Mouse (Mus musculus): Measurements from ENCODE around the gene Rhox4g. TPM values are rescaled to one million over a fixed set of nuclear protein-coding genes. Genes with fewer than 3 reads are reported as not detected.
"Not testable (repeated sequence)": the region's sequence is repeated elsewhere in the genome, so short reads cannot be mapped to it uniquely, and the experiment has no call there.

Rhox4g gene
- not detected for total RNA-seq (2021)

DNA sequence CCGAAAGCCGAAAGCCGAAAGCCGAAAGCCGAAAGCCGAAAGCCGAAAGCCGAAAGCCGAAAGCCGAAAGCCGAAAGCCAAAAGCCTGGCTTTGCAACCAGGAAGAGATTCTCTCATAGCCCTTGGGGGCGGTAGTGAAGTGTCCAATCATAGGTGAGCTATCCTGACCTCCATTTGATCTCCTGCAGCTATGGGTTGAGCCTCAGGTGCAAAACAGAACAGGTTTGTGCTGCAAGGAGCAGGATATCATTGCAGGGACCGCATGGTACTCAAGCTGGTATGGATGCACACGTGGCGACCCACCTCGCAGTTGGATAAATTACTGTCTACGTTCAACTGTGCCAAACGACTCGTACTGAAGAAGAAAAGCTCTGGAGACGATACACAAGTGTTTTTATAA is at the start of gene Rhox4g:
Gene Rhox4g, minus strand, starts transcription at position 101 of the 400 bp plus-strand sequence.
- intact Hi-C loops (cut with DNase I); DNase-seq (ENCODE audit: low spot score in 2 of 2): not testable (repeated sequence)

- intact Hi-C loops (cut with DNase I), result no loop called here
- no peak for DNase-seq (ENCODE audit: low spot score in 2 of 2)
Observed at GRCm38 (mm10) chrX:37692261-37692660, 41.1 kb upstream of the Rhox4g start.

DNA sequence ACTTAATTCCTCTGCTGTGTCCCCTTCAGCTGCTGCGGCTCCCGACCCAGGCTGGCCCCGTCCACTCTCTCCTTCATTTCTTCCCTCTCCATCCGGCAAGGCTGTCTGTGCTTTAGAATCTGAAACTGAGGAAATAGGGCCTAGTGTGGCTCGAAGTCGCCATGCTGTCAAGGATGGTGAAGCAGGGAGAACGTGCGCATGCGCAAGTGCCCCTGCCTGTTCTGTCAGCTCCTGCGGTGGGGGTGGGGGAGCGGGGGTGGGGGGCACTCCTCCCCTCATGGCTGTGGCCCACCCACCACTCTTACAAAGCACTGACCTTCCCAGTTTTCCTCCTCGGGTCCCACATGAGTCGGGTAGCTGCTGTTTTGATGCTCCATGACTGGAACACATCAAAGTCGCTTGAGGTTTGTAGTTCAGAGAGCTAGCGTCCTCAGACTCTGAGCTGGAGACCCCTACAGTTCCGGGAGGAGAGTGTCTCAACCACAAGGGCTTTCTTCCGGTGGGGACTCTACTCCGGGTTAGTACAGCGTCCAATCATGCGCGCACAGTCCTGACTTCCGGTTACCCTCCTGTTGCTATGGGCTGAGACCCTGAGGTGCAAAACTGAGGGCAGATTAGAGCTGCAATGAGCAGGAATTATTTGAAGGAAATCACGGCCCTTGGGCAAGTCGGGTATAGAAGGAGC is 32.0 kb upstream of the Rhox4g start:
- no peak for DNase-seq (ENCODE audit: low spot score in 2 of 2)
- intact Hi-C loops (cut with DNase I), result no loop called here

GRCm38 (mm10) chrX:37673177-37673576 is 22.1 kb upstream of the Rhox4g start, which contains the start of gene Rhox2h:
Gene Rhox2h, minus strand, starts transcription at chrX:37673277.
- intact Hi-C loops (cut with DNase I); DNase-seq (ENCODE audit: low spot score in 2 of 2): not testable (repeated sequence)

- intact Hi-C loops (cut with DNase I); DNase-seq (ENCODE audit: low spot score in 2 of 2): not testable (repeated sequence)
Observed at GRCm38 (mm10) chrX:37668664-37669063, 17.5 kb upstream of the Rhox4g start, which contains the start of gene Rhox3h. Gene Rhox3h, minus strand, starts transcription at chrX:37668764.

- intact Hi-C loops (cut with DNase I); DNase-seq (ENCODE audit: low spot score in 2 of 2): not testable (repeated sequence)
Observed at GRCm38 (mm10) chrX:37643370-37643769, 7.8 kb downstream of the Rhox4g start, which contains the start of gene Rhox2g. Gene Rhox2g, minus strand, starts transcription at chrX:37643470.

DNA sequence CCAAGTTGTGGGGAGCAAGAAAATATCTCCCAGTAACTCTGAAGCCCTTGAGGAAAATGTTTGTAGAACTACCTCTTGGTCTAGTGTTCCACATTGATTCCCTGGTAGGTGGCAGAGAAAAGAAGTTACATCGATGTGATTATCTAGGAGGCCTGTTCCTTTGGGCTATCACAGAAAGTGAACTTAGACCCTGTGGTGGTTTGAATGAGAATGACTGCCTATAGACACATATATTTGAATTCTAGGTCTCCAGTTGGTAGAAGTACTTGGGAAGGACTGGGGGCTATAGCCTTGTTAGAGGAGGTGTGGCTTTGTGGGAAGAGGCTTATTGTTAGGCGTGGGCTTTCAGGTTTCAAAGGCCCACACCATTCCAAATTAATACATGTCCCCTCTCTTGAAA is 22.6 kb downstream of the Rhox4g start, which contains the start of gene Rhox3g:
Gene Rhox3g, minus strand, starts transcription at position 101 of the 400 bp plus-strand sequence.
- DNase-seq (ENCODE audit: low spot score in 2 of 2); intact Hi-C loops (cut with DNase I): not testable (repeated sequence)

- intact Hi-C loops (cut with DNase I), result not testable (repeated sequence)
Observed at GRCm38 (mm10) chrX:37607604-37608003, 43.5 kb downstream of the Rhox4g start, which contains the start of gene Rhox4f. Gene Rhox4f, minus strand, starts transcription at chrX:37607704.

More at GRCm38 (mm10) chrX:37607604-37608003, 43.5 kb downstream of the Rhox4g start, which contains the start of gene Rhox4f:
- not testable (repeated sequence) for DNase-seq (ENCODE audit: low spot score in 2 of 2)

Other genes starting within 250 kb of the Rhox4g start
- not detected for gene Rhox2b, start 239.3 kb downstream of the Rhox4g start, total RNA-seq (2021)
- gene Rhox4b, start 218.8 kb downstream of the Rhox4g start, total RNA-seq (2021), result not detected
- not detected for gene Rhox2c, start 197.6 kb downstream of the Rhox4g start, total RNA-seq (2021)
- gene Rhox3c, start 192.7 kb downstream of the Rhox4g start, total RNA-seq (2021), result not detected
- not detected for gene Rhox4c, start 171.0 kb downstream of the Rhox4g start, total RNA-seq (2021)
- gene Rhox2d, start 157.9 kb downstream of the Rhox4g start, total RNA-seq (2021), result not detected
- gene Rhox4d, start 137.0 kb downstream of the Rhox4g start, total RNA-seq (2021), result not detected
- not detected for gene Rhox2e, start 120.9 kb downstream of the Rhox4g start, total RNA-seq (2021)
- gene Rhox3e, start 109.3 kb downstream of the Rhox4g start, total RNA-seq (2021), result not detected
- gene Rhox4e, start 93.9 kb downstream of the Rhox4g start, total RNA-seq (2021), result not detected
- not detected for gene Rhox2f, start 79.9 kb downstream of the Rhox4g start, total RNA-seq (2021)
- not detected for gene Rhox3f, start 70.3 kb downstream of the Rhox4g start, total RNA-seq (2021)
- gene Rhox4f, start 43.6 kb downstream of the Rhox4g start, total RNA-seq (2021), result not detected
- not detected for gene Rhox3g, start 22.7 kb downstream of the Rhox4g start, total RNA-seq (2021)
- not detected for gene Rhox2g, start 7.9 kb downstream of the Rhox4g start, total RNA-seq (2021)
- not detected for gene Rhox3h, start 17.4 kb upstream of the Rhox4g start, total RNA-seq (2021)
- not detected for gene Rhox2h, start 21.9 kb upstream of the Rhox4g start, total RNA-seq (2021)
- not detected for gene Rhox5, start 153.5 kb upstream of the Rhox4g start, total RNA-seq (2021)
- not detected for gene Rhox6, start 175.6 kb upstream of the Rhox4g start, total RNA-seq (2021)
- not detected for gene Rhox7a, start 180.4 kb upstream of the Rhox4g start, total RNA-seq (2021)
- not detected for gene Rhox8, start 227.6 kb upstream of the Rhox4g start, total RNA-seq (2021)
- not detected for gene Rhox7b, start 245.9 kb upstream of the Rhox4g start, total RNA-seq (2021)

Data from left cerebral cortex, postnatal 36 days (tissue).